Mouse (Mus musculus) lung, postnatal 0 days (tissue): ENCODE results near the gene Pan3. TPM values are rescaled to one million over a fixed set of nuclear protein-coding genes. Genes with fewer than 3 reads are reported as not detected.

Source experiments
- ATAC-seq: fragments of 200-750 bp; cut with Nextera tagmentation; 2 replicates; pipeline ENCODE4 v1.8.0; 2017; ENCODE audit warnings: moderate library complexity
- DNase-seq: peaks from one replicate; pipeline ENCODE4 v3.0.0-alpha.2; 2016; ENCODE audit warnings: low spot score
- H3K27ac ChIP-seq: fragments of 300-500 bp; sonication (generic); 2 replicates; pipeline ENCODE4 v1.5.1; 2014; ENCODE audit warnings: antibody characterized with exemption, mild to moderate bottlenecking, low read length, mixed read lengths
- H3K27me3 ChIP-seq: fragments of 300-500 bp; sonication (generic); replicated peaks from 2 replicates; pipeline ENCODE4 v1.6.1; 2014; ENCODE audit warnings: low read length, mixed read lengths; ENCODE audit not compliant: insufficient read depth
- H3K36me3 ChIP-seq: fragments of 300-500 bp; sonication (generic); 2 replicates; pipeline ENCODE4 v1.6.1; 2014; ENCODE audit warnings: low read length, mixed read lengths; ENCODE audit not compliant: insufficient read depth
- H3K4me1 ChIP-seq: fragments of 300-500 bp; sonication (generic); 2 replicates; pipeline ENCODE4 v1.6.1; 2014; ENCODE audit warnings: antibody characterized with exemption, low read depth, low read length, mixed read lengths; ENCODE audit not compliant: insufficient read depth
- H3K4me2 ChIP-seq: fragments of 300-500 bp; sonication (generic); replicated peaks from 2 replicates; pipeline ENCODE4 v1.6.1; 2014; ENCODE audit warnings: low read depth, mild to moderate bottlenecking, low read length, moderate library complexity, mixed read lengths
- H3K4me3 ChIP-seq: fragments of 300-500 bp; sonication (generic); 2 replicates; pipeline ENCODE4 v1.5.1; 2014; ENCODE audit warnings: low read depth, low read length
- H3K9ac ChIP-seq: fragments of 300-500 bp; sonication (generic); replicated peaks from 2 replicates; pipeline ENCODE4 v1.6.1; 2014; ENCODE audit warnings: low read depth, mild to moderate bottlenecking
- H3K9me3 ChIP-seq: fragments of 300-500 bp; sonication (generic); 2 replicates; pipeline ENCODE4 v1.6.1; 2016; ENCODE audit warnings: low read length, mixed read lengths
- CTCF ChIP-seq: IDR thresholded peaks from 2 replicates; pipeline ENCODE4 v1.5.1; 2016; ENCODE audit warnings: antibody characterized with exemption, mild to moderate bottlenecking
- EP300 ChIP-seq: IDR thresholded peaks from 2 replicates; pipeline ENCODE4 v1.6.1; 2016; ENCODE audit warnings: antibody characterized with exemption, mild to moderate bottlenecking, control low read depth
- WGBS: fragments of 180-500 bp; shearing (Covaris S2); extraction: QIAGEN DNeasy Blood & Tissue Kit; methylation state at CpG from one replicate; pipeline ENCODE4 v1.1.7; 2014; 5-methylcytosine and 5-hydroxymethylcytosine counted together
- polyA plus RNA-seq: library from polyadenylated mRNA; unstranded; fragments of >200 nt; fragmentation: Nextera tagmentation; extraction: Ambion mirVana; gene quantifications from 2 replicates; pipeline ENCODE4 v1.2.1, GENCODE M21; 2015

Pan3 gene
- polyA plus RNA-seq, result 77.8 and 79.6 TPM in 2 replicates

- H3K4me1 ChIP-seq, result peaks cover 6% of the 10 kb centered on the region; the same call in 1 of the 2 replicates
- TF ChIP-seq EP300, result no peak
- no peak for TF ChIP-seq CTCF
- H3K27ac ChIP-seq, result peak within 1 kb of the TSS; percentile 100
- H3K4me3 ChIP-seq, result peak within 1 kb of the TSS; percentile 99
- peak within 1 kb of the TSS; percentile 73 for H3K4me2 ChIP-seq
- H3K36me3 ChIP-seq, result peaks cover 7% of the 10 kb centered on the region; the same call in 1 of the 2 replicates
- peak; percentile 96 for DNase-seq
- H3K27me3 ChIP-seq, result no peaks in the 10 kb centered on the region
- no peaks in the 10 kb centered on the region for H3K9me3 ChIP-seq
- WGBS, result 4% methylated on average over 46 of the region's 51 CpGs
- ATAC-seq, result peak; percentile 92
- H3K9ac ChIP-seq, result peak within 1 kb of the TSS; percentile 94
Measured at GRCm38 (mm10) chr5:147429535-147430305, at the start of gene Pan3. Gene Pan3 (plus strand): TSS chr5:147430161.

GRCm38 (mm10) chr5:147381396-147381795 is 48.6 kb upstream of the Pan3 start:
- Histone ChIP-seq H3K4me3 (no peak overlapping the region), H3K27ac (no peak overlapping the region), H3K9me3 (no peaks in the 10 kb centered on the region), H3K9ac (no peak overlapping the region), H3K36me3 (no peaks in the 10 kb centered on the region), H3K4me2 (no peak overlapping the region), H3K27me3 (no peaks in the 10 kb centered on the region), H3K4me1 (no peaks in the 10 kb centered on the region)
- no peak for ATAC-seq
- TF ChIP-seq EP300, result no peak
- TF ChIP-seq CTCF, result no peak
- no peak for DNase-seq
- WGBS, result 70% methylated on average over 10 of the region's 10 CpGs

GRCm38 (mm10) chr5:147386865-147387264 is 43.1 kb upstream of the Pan3 start:
- H3K4me2 ChIP-seq, result no peak overlapping the region
- no peak overlapping the region for H3K9ac ChIP-seq
- no peak for ATAC-seq
- H3K36me3 ChIP-seq, result no peaks in the 10 kb centered on the region
- no peaks in the 10 kb centered on the region for H3K27me3 ChIP-seq
- no peaks in the 10 kb centered on the region for H3K9me3 ChIP-seq
- WGBS, result 77% methylated on average over 13 of the region's 13 CpGs
- H3K4me1 ChIP-seq, result no peaks in the 10 kb centered on the region
- H3K27ac ChIP-seq, result no peak overlapping the region
- no peak for TF ChIP-seq CTCF
- no peak for TF ChIP-seq EP300
- H3K4me3 ChIP-seq, result no peak overlapping the region
- DNase-seq, result no peak

GRCm38 (mm10) chr5:147388376-147389008 is 41.5 kb upstream of the Pan3 start:
- 65% methylated on average over 9 of the region's 9 CpGs for WGBS
- no peak overlapping the region for H3K27ac ChIP-seq
- ATAC-seq (no peak), DNase-seq (no peak)
- no peak overlapping the region for H3K4me2 ChIP-seq
- H3K9ac ChIP-seq, result no peak overlapping the region
- H3K27me3 ChIP-seq, result no peaks in the 10 kb centered on the region
- no peaks in the 10 kb centered on the region for H3K4me1 ChIP-seq
- H3K4me3 ChIP-seq, result no peak overlapping the region
- TF ChIP-seq EP300 (no peak), CTCF (no peak)
- no peaks in the 10 kb centered on the region for H3K36me3 ChIP-seq
- H3K9me3 ChIP-seq, result no peaks in the 10 kb centered on the region

GRCm38 (mm10) chr5:147389052-147389451 is 40.9 kb upstream of the Pan3 start:
- DNase-seq, result peak; percentile 9
- Histone ChIP-seq H3K27ac (no peak overlapping the region), H3K4me3 (no peak overlapping the region), H3K9ac (no peak overlapping the region), H3K4me2 (no peak overlapping the region), H3K27me3 (no peaks in the 10 kb centered on the region), H3K9me3 (no peaks in the 10 kb centered on the region), H3K36me3 (no peaks in the 10 kb centered on the region), H3K4me1 (no peaks in the 10 kb centered on the region)
- WGBS, result 82% methylated on average over 5 of the region's 5 CpGs
- ATAC-seq, result no peak
- TF ChIP-seq CTCF, result no peak
- TF ChIP-seq EP300, result no peak

GRCm38 (mm10) chr5:147390772-147391171 is 39.2 kb upstream of the Pan3 start:
- Histone ChIP-seq H3K9ac (no peak overlapping the region), H3K4me2 (no peak overlapping the region), H3K4me1 (no peaks in the 10 kb centered on the region), H3K4me3 (no peak overlapping the region), H3K27me3 (no peaks in the 10 kb centered on the region), H3K9me3 (no peaks in the 10 kb centered on the region), H3K36me3 (no peaks in the 10 kb centered on the region), H3K27ac (no peak overlapping the region)
- DNase-seq (no peak), ATAC-seq (no peak)
- no peak for TF ChIP-seq CTCF
- no peak for TF ChIP-seq EP300
- WGBS, result 28% methylated on average over 2 of the region's 2 CpGs
